Mouse (Mus musculus) E14TG2a.4 (cell line): ENCODE data around the gene Eef2kmt.

Source experiments
- CTCF ChIP-seq: conservative IDR thresholded peaks from 2 replicates; pipeline ENCODE4 v1.5.1; 2014; ENCODE audit warnings: low read length
- NANOG ChIP-seq: IDR thresholded peaks from 2 replicates; pipeline ENCODE4 v1.6.1; 2014; ENCODE audit warnings: borderline replicate concordance, low read length, mixed read lengths

- no peak for TF ChIP-seq CTCF
- no peak for TF ChIP-seq NANOG
Measured at GRCm38 (mm10) chr16:5282686-5283085, 26.9 kb upstream of the Eef2kmt start.
